ENCODE assay signal across 11 mouse cellular contexts in the genomic region with DNA sequence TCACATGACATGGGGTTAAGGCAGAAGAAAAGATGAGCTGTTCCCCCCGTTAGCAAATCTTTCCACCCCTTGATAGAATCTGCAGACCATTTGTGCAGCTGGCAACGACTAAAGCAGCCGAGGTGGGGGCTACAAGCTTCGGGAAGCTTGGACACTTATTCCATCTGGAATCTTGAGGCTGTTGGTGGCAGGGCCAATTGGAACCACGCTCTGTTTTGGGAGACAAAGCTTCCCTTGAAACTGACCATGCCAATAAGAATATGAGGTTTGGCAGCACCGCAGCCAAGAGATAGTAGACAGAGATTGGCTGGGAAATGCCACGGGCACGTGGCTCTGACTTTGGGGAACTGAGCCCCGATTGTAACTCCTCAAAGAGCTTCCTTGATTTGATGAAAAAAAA. TPM values are rescaled to one million over a fixed set of nuclear protein-coding genes. Genes with fewer than 3 reads are reported as not detected.
DNase-seq lines count a peak whose midpoint lies in the region; ATAC-seq and TF ChIP-seq lines count a peak whose summit lies in the region.
"Had no signal": no experiment of that assay in that cellular context is flagged by ENCODE, and none has a peak within 500 bp of the region (broad histone marks: within the 10 kb centered on the region; RNA-seq: fewer than 3 reads in every experiment).

No protein-coding gene starts in this region.

- 24% methylated on average over 9 of the region's 9 CpGs for WGBS in embryonic facial prominence, embryonic 13.5 days
- 15% methylated on average over 9 of the region's 9 CpGs for WGBS in forebrain, embryonic 16.5 days
- WGBS in hindbrain, postnatal 0 days = 30% methylated on average over 9 of the region's 9 CpGs

- ATAC-seq in embryonic facial prominence, embryonic 13.5 days (ENCODE audit: insufficient number of reproducible peaks, insufficient read depth, low FRiP score, low TSS enrichment, low read depth) = no peak
- peak; percentile 63; the same call in 1 of the 2 replicates for ATAC-seq in forebrain, embryonic 16.5 days
- peak; percentile 66; the same call in 1 of the 2 replicates for ATAC-seq in hindbrain, postnatal 0 days

- no peak for TF ChIP-seq CTCF in hindbrain, postnatal 0 days (IDR thresholded peaks at IDR 0.05; ENCODE audit: low read depth)

- intact Hi-C loops in left cerebral cortex, postnatal 4 days (cut with DNase I) = no loop called here

- H3K4me2 ChIP-seq in embryonic facial prominence, embryonic 13.5 days = peak overlapping the region; percentile 37
- peak overlapping the region; percentile 36 for H3K4me2 ChIP-seq in forebrain, embryonic 16.5 days (ENCODE audit: low read length)
- H3K4me2 ChIP-seq in hindbrain, postnatal 0 days (ENCODE audit: low read depth, low read length) = peak overlapping the region; percentile 30
- H3K4me2 ChIP-seq: embryonic facial prominence, embryonic 12.5 days; lung, embryonic 14.5 days had no signal

- no peak overlapping the region for H3K4me3 ChIP-seq in embryonic facial prominence, embryonic 13.5 days
- H3K4me3 ChIP-seq in forebrain, embryonic 16.5 days (replicated peaks; ENCODE audit: low read length) = no peak overlapping the region
- H3K4me3 ChIP-seq in hindbrain, postnatal 0 days (ENCODE audit: low read length) = no peak overlapping the region
- H3K4me3 ChIP-seq: embryonic facial prominence, embryonic 12.5 days; heart, adult 2 months had no signal

- peaks cover 39% of the 10 kb centered on the region for H3K4me1 ChIP-seq in embryonic facial prominence, embryonic 13.5 days
- peaks cover 26% of the 10 kb centered on the region for H3K4me1 ChIP-seq in forebrain, embryonic 16.5 days (replicated peaks; ENCODE audit: control insufficient read depth, insufficient read depth, low read length)
- H3K4me1 ChIP-seq in hindbrain, postnatal 0 days (ENCODE audit: insufficient read depth, low read length) = peaks cover 17% of the 10 kb centered on the region

- H3K27me3 ChIP-seq in embryonic facial prominence, embryonic 13.5 days = no peaks in the 10 kb centered on the region
- H3K27me3 ChIP-seq in forebrain, embryonic 16.5 days (replicated peaks; ENCODE audit: control insufficient read depth, insufficient read depth, low read length) = no peaks in the 10 kb centered on the region
- no peaks in the 10 kb centered on the region for H3K27me3 ChIP-seq in hindbrain, postnatal 0 days (ENCODE audit: insufficient read depth, low read length)
- H3K27me3 ChIP-seq: embryonic facial prominence, embryonic 12.5 days had no signal

- no peaks in the 10 kb centered on the region for H3K9me3 ChIP-seq in embryonic facial prominence, embryonic 13.5 days
- 0 out of 2 replicates have a peak, but pooled peaks cover 3% of the 10 kb centered on the region for H3K9me3 ChIP-seq in forebrain, embryonic 16.5 days (ENCODE audit: control insufficient read depth, low read length)
- H3K9me3 ChIP-seq in hindbrain, postnatal 0 days (ENCODE audit: low read length) = no peaks in the 10 kb centered on the region
- H3K9me3 ChIP-seq: embryonic facial prominence, embryonic 12.5 days had no signal

- H3K36me3 ChIP-seq in embryonic facial prominence, embryonic 13.5 days = no peaks in the 10 kb centered on the region
- no peaks in the 10 kb centered on the region for H3K36me3 ChIP-seq in forebrain, embryonic 16.5 days (ENCODE audit: control insufficient read depth, insufficient read depth)
- H3K36me3 ChIP-seq in hindbrain, postnatal 0 days (ENCODE audit: insufficient read depth, low read length) = no peaks in the 10 kb centered on the region
- H3K36me3 ChIP-seq: embryonic facial prominence, embryonic 12.5 days had no signal

- H3K27ac ChIP-seq in embryonic facial prominence, embryonic 13.5 days = 0 out of 2 replicates have a peak overlapping the region, but pooled peaks have one; percentile 28
- peak overlapping the region; percentile 62 for H3K27ac ChIP-seq in forebrain, embryonic 16.5 days (ENCODE audit: low read length)
- H3K27ac ChIP-seq in hindbrain, postnatal 0 days = peak overlapping the region; percentile 55
- H3K27ac ChIP-seq: embryonic facial prominence, embryonic 12.5 days; heart, adult 2 months had no signal

- peak; percentile 71 for DNase-seq in left cerebral cortex, postnatal 4 days
- no peak for DNase-seq in left cerebral cortex, adult 8-10 months (ENCODE audit: low spot score in 2 of 2)
- peak; percentile 72 for DNase-seq in hindbrain, postnatal 0 days (ENCODE audit: low spot score)
- no peak for DNase-seq in lung, postnatal 36 days
- DNase-seq in testis, postnatal 14 days (ENCODE audit: low spot score) = no peak
- DNase-seq: adrenal gland, postnatal 36 days; lung, embryonic 14.5 days had no signal

- no peak overlapping the region for H3K9ac ChIP-seq in embryonic facial prominence, embryonic 13.5 days
- no peak overlapping the region for H3K9ac ChIP-seq in forebrain, embryonic 16.5 days (replicated peaks; ENCODE audit: low read depth, low read length)
- H3K9ac ChIP-seq in hindbrain, postnatal 0 days (replicated peaks; ENCODE audit: low read length) = 0 out of 2 replicates have a peak overlapping the region, but pooled peaks have one; percentile 21
- H3K9ac ChIP-seq: embryonic facial prominence, embryonic 12.5 days; lung, embryonic 14.5 days had no signal

RNA-seq across cellular contexts. Expression of a gene that starts 31.7 kb away (rescaled TPM):
- 100 to 1,000 TPM; 148 to 152 TPM for total RNA-seq in left cerebral cortex, postnatal 4 days (2021)
- total RNA-seq in left cerebral cortex, adult 8-10 months (2022) = 10 to 100 TPM; 31.6 to 35.4 (median 32.5) TPM
- polyA plus RNA-seq in embryonic facial prominence, embryonic 13.5 days (2015; fragmentation: Nextera tagmentation; extraction: Ambion mirVana) = 10.9 and 13.1 TPM in 2 replicates
- polyA plus RNA-seq in forebrain, embryonic 16.5 days (2015; fragmentation: Nextera tagmentation; extraction: Ambion mirVana) = 37.8 and 41.7 TPM in 2 replicates
- total RNA-seq in hindbrain, postnatal 0 days (2014; rRNA removed) = 109 and 114 TPM in 2 replicates
- polyA plus RNA-seq in hindbrain, postnatal 0 days (2015; fragmentation: Nextera tagmentation; extraction: Ambion mirVana) = 25.0 and 26.5 TPM in 2 replicates

Comparison
In these comparisons a context has a peak if more than half of its experiments do, and no peak if none do; other contexts are left out.
1. DNase-seq: peak in left cerebral cortex, postnatal 4 days (single experiment) and hindbrain, postnatal 0 days (single experiment); none in left cerebral cortex, adult 8-10 months (0 of 2), lung, postnatal 36 days (single experiment) and testis, postnatal 14 days (single experiment).
2. Peak in every context shown above with its lines, with median percentiles within 50 percentile points of each other: H3K27ac ChIP-seq and H3K4me2 ChIP-seq.